Mouse (Mus musculus): ENCODE measurements around the gene Cacna1e. TPM values are rescaled to one million over a fixed set of nuclear protein-coding genes. Genes with fewer than 3 reads are reported as not detected.

The Cacna1e gene
- total and polyA plus RNA-seq, 3 experiments, result 0.22 TPM; not detected in 2

DNA sequence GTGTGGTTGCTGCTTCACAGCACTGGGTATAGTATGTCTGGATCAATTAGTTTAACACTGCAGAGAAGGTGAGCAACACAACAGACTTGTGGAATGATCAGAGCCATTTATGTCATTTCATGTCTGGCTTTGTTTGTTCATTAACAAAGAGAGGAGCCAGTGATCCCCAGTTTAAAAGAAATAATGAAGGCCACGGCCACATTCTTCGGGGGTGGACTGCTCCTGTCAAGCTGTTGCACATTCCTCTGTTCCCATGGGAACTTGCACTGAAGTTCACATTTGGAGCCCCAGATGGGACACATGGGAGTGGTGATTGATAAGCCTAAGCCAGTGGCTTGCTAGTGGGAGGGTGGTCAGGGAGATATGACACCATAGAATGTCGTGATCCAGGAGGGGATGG is 437.8 kb downstream of the Cacna1e start:
- TF ChIP-seq GATA2 (IDR thresholded peaks at IDR 0.05; ENCODE audit: borderline replicate concordance, low read depth, low read length) (no peak), POLR2AphosphoS5 (IDR thresholded peaks at IDR 0.05; ENCODE audit: insufficient replicate concordance, low read depth, low read length) (no peak)
- Histone ChIP-seq H3K9me3 (replicated peaks) (peaks cover 14% of the 10 kb centered on the region), H3K27me3 (ENCODE audit: insufficient read depth, low read length) (no peaks in the 10 kb centered on the region), H3K36me3 (replicated peaks) (no peaks in the 10 kb centered on the region), H3K4me3 (ENCODE audit: low read depth, low read length) (no peak overlapping the region), H3K4me1 (ENCODE audit: insufficient read depth, low read depth, low read length) (no peaks in the 10 kb centered on the region)
- DNase-seq (ENCODE audit: low spot score), result no peak
- ATAC-seq (ENCODE audit: extremely low read depth, insufficient number of reproducible peaks, low FRiP score, poor library complexity, severe bottlenecking), result no peak

DNA sequence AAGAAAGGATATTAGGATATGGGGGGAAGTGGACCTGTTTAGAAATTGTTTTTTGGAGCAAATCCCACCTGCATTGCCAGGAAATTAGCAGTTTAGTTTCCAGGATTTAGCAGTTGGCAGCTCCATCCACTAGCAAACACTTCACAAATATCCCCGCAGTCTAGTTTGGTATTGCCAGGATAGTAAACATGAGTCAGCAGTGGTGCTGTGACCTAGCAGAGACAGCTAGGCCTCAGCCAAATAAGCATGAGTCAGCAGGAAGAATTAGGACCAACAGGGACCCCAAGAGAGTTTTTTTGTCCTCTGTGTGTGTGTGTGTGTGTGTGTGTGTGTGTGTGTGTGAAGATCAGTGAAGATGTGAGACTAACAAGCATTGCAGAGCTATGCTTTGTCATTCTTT is 450.8 kb downstream of the Cacna1e start:
- Histone ChIP-seq H3K4me3 (ENCODE audit: low read depth, low read length) (no peak overlapping the region), H3K27me3 (ENCODE audit: insufficient read depth, low read length) (no peaks in the 10 kb centered on the region), H3K36me3 (replicated peaks) (no peaks in the 10 kb centered on the region), H3K4me1 (ENCODE audit: insufficient read depth, low read depth, low read length) (no peaks in the 10 kb centered on the region), H3K9me3 (replicated peaks) (peaks cover 7% of the 10 kb centered on the region)
- TF ChIP-seq GATA1 (IDR thresholded peaks at IDR 0.05; ENCODE audit: borderline replicate concordance, low read length) (no peak), CTCF (IDR thresholded peaks at IDR 0.05; ENCODE audit: low read depth, low read length) (no peak), POLR2AphosphoS5 (IDR thresholded peaks at IDR 0.05; ENCODE audit: insufficient replicate concordance, low read depth, low read length) (no peak), GATA2 (IDR thresholded peaks at IDR 0.05; ENCODE audit: borderline replicate concordance, low read depth, low read length) (no peak), TAL1 (conservative IDR thresholded peaks at IDR 0.05; ENCODE audit: low read depth, low read length) (no peak)
- ATAC-seq (ENCODE audit: extremely low read depth, insufficient number of reproducible peaks, low FRiP score, poor library complexity, severe bottlenecking), result no peak
- DNase-seq (ENCODE audit: low spot score), result no peak

DNA sequence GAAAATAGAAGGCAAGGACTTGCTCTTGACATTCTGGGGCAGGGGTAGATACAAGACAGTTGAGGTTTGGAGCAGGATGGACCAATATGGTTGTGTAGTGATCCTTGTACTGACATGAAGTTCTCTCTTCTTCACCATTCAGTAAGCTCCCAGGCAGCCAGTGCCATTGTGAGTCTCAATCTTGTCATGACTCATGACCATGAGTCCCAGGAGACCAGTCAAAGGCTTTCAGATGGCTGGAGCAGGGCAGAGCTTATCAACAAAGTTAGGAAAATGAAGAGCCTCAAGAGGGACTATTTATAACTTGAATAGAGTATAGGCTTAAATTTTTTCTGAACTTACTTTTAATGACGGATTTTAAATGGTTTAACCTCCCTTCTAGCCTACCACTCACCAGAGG is 451.2 kb downstream of the Cacna1e start:
- no peak for TF ChIP-seq TAL1 (conservative IDR thresholded peaks at IDR 0.05; ENCODE audit: low read depth, low read length)
- no peak for TF ChIP-seq CTCF (IDR thresholded peaks at IDR 0.05; ENCODE audit: low read depth, low read length)
- no peak for TF ChIP-seq POLR2AphosphoS5 (IDR thresholded peaks at IDR 0.05; ENCODE audit: insufficient replicate concordance, low read depth, low read length)
- Histone ChIP-seq H3K9me3 (replicated peaks) (peaks cover 7% of the 10 kb centered on the region), H3K36me3 (replicated peaks) (no peaks in the 10 kb centered on the region), H3K4me1 (ENCODE audit: insufficient read depth, low read depth, low read length) (no peaks in the 10 kb centered on the region), H3K4me3 (ENCODE audit: low read depth, low read length) (no peak overlapping the region), H3K27me3 (ENCODE audit: insufficient read depth, low read length) (no peaks in the 10 kb centered on the region)
- no peak for ATAC-seq (ENCODE audit: extremely low read depth, insufficient number of reproducible peaks, low FRiP score, poor library complexity, severe bottlenecking)
- no peak for DNase-seq (ENCODE audit: low spot score)

DNA sequence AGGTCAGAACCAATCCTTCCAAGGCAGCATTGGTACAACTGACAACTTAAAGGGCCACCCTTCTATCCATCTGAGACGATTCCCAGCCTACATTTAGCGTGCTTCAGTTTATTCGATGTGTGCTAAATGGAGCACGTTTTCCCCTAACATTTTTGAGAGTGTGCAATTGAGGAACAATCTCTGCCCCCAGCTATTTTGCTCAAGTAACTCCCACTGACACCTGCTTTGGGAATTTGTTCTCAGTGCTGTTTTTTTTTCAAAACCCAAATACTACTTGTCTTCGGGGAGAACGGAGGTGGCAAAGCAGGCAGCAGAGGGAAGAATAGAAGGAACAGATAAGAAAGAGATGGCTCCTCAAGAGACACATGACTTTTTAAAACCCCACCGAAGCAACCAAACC is 456.0 kb downstream of the Cacna1e start:
- Histone ChIP-seq H3K4me3 (ENCODE audit: low read depth, low read length) (no peak overlapping the region), H3K9me3 (replicated peaks) (peaks cover 25% of the 10 kb centered on the region), H3K36me3 (replicated peaks) (no peaks in the 10 kb centered on the region), H3K27me3 (ENCODE audit: insufficient read depth, low read length) (no peaks in the 10 kb centered on the region), H3K4me1 (ENCODE audit: insufficient read depth, low read depth, low read length) (no peaks in the 10 kb centered on the region)
- TF ChIP-seq TAL1 (conservative IDR thresholded peaks at IDR 0.05; ENCODE audit: low read depth, low read length) (no peak), GATA1 (IDR thresholded peaks at IDR 0.05; ENCODE audit: borderline replicate concordance, low read length) (no peak), CTCF (IDR thresholded peaks at IDR 0.05; ENCODE audit: low read depth, low read length) (no peak), GATA2 (IDR thresholded peaks at IDR 0.05; ENCODE audit: borderline replicate concordance, low read depth, low read length) (no peak), POLR2AphosphoS5 (IDR thresholded peaks at IDR 0.05; ENCODE audit: insufficient replicate concordance, low read depth, low read length) (no peak)
- DNase-seq (ENCODE audit: low spot score), result no peak
- ATAC-seq (ENCODE audit: extremely low read depth, insufficient number of reproducible peaks, low FRiP score, poor library complexity, severe bottlenecking), result no peak

DNA sequence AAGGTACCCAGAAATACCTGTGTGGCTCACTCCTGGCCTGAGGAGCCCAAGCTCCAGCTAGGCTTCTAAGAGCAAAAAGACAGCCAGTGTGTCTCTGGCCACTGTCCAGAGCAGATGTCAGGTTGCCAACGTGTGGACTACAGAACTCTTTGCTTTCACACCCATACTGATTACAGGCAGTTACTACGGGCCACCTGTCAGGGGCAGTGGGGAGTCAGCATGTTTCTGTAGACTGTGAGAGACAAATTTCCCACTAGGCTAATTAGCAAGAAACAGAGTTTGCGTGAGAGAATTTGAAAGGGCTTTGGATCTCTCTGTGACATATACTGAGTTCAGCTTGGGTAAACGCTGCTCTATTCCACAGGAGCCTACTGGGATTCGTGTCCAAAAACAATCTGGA is 466.0 kb downstream of the Cacna1e start:
- no peaks in the 10 kb centered on the region for H3K27me3 ChIP-seq (ENCODE audit: insufficient read depth, low read length)
- no peak for ATAC-seq (ENCODE audit: extremely low read depth, insufficient number of reproducible peaks, low FRiP score, poor library complexity, severe bottlenecking)
- peaks cover 48% of the 10 kb centered on the region for H3K9me3 ChIP-seq (replicated peaks)
- TF ChIP-seq GATA2 (IDR thresholded peaks at IDR 0.05; ENCODE audit: borderline replicate concordance, low read depth, low read length) (no peak), GATA1 (IDR thresholded peaks at IDR 0.05; ENCODE audit: borderline replicate concordance, low read length) (no peak), TAL1 (conservative IDR thresholded peaks at IDR 0.05; ENCODE audit: low read depth, low read length) (no peak), CTCF (IDR thresholded peaks at IDR 0.05; ENCODE audit: low read depth, low read length) (no peak), POLR2AphosphoS5 (IDR thresholded peaks at IDR 0.05; ENCODE audit: insufficient replicate concordance, low read depth, low read length) (no peak)
- no peaks in the 10 kb centered on the region for H3K4me1 ChIP-seq (ENCODE audit: insufficient read depth, low read depth, low read length)
- DNase-seq (ENCODE audit: low spot score), result no peak
- H3K36me3 ChIP-seq (replicated peaks), result no peaks in the 10 kb centered on the region
- H3K4me3 ChIP-seq (ENCODE audit: low read depth, low read length), result no peak overlapping the region

DNA sequence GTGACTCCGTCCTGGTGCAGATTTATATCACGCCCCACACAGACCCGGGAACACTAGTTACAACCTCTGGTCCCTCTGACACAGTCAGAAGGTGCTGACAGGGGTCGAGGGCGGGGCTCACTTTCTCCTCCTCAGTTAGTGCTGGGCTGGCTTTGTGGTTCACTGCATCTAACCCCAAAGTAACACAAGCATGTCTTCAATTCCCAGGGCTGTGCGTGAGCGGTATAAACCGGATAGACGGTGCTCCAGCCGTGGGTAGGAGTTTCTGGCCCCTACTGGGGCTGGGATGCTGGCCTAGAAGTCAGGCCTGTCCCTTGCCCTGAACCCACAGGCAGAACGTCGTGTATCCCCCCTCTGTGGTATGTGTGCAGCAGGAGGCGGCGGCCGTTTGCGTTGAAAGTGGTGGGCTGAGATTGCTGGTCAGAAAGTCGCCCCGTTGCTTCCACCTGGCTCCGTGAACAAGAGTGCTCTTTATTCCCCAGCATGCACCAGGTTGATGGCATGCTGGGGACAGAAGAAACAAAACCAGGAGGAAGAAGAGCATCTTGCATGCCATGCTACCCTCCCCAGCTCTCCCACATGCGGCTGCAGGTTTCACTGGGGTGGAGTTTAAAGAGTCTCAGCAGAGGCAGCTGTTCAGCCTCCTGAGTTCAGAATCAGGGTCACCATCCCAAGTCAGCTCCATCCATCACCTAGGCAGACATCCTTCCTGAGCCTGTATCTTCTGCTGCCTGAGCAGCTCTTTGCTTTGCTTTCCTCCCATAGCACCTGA is 467.7 kb downstream of the Cacna1e start:
- Histone ChIP-seq H3K9me3 (replicated peaks) (peaks cover 62% of the 10 kb centered on the region), H3K27me3 (ENCODE audit: insufficient read depth, low read length) (no peaks in the 10 kb centered on the region), H3K4me3 (ENCODE audit: low read depth, low read length) (peak overlapping the region; percentile 20; the same call in 1 of the 2 replicates), H3K4me1 (ENCODE audit: insufficient read depth, low read depth, low read length) (no peaks in the 10 kb centered on the region), H3K36me3 (replicated peaks) (no peaks in the 10 kb centered on the region)
- TF ChIP-seq TAL1 (conservative IDR thresholded peaks at IDR 0.05; ENCODE audit: low read depth, low read length), result no peak
- TF ChIP-seq CTCF (IDR thresholded peaks at IDR 0.05; ENCODE audit: low read depth, low read length), result no peak
- no peak for TF ChIP-seq GATA1 (IDR thresholded peaks at IDR 0.05; ENCODE audit: borderline replicate concordance, low read length)
- TF ChIP-seq GATA2 (IDR thresholded peaks at IDR 0.05; ENCODE audit: borderline replicate concordance, low read depth, low read length), result no peak
- no peak for TF ChIP-seq POLR2AphosphoS5 (IDR thresholded peaks at IDR 0.05; ENCODE audit: insufficient replicate concordance, low read depth, low read length)
- DNase-seq (ENCODE audit: low spot score) (no peak), ATAC-seq (ENCODE audit: extremely low read depth, insufficient number of reproducible peaks, low FRiP score, poor library complexity, severe bottlenecking) (no peak)
